Mouse (Mus musculus) CH12.LX (cell line): ENCODE results near the gene Rdh11.

ENCODE experiments used
- EP300 ChIP-seq: IDR thresholded peaks from 2 replicates; pipeline ENCODE4 v1.6.1; 2011; ENCODE audit warnings: low read length, improper control_type of control experiment
- ZKSCAN1 ChIP-seq: IDR thresholded peaks from 2 replicates; pipeline ENCODE4 v1.6.1; 2012; ENCODE audit warnings: low read depth, inconsistent platforms, low read length, improper control_type of control experiment, borderline replicate concordance

DNA sequence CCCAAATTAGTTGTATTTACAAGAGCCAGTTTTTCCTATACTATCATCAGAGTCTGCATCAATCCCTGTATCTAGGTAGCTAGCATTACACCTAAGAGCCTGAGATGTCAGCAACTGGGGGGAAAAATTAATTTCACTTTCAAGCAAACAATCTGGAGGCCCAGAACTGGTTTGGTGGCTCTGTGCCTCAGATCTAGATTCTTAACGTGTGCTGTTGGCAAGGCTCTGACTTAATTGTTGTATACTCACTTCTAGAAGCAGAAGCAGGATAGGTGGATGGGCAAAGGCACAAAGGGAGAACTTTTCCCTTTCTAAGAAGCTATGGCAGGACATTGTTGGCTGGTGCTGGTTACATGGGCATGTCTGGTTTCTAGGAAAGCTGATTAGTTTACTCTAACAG lies 52.7 kb downstream of the Rdh11 start:
- TF ChIP-seq ZKSCAN1 (no peak), EP300 (no peak)
